Mouse (Mus musculus) kidney, postnatal 14 days (tissue): ENCODE data around the gene 1700067K01Rik.
"Not testable (repeated sequence)": the region's sequence is repeated elsewhere in the genome, so short reads cannot be mapped to it uniquely, and the experiment has no call there.

Source experiments
- DNase-seq: peaks from one replicate; pipeline ENCODE4 v3.0.0; 2022; ENCODE audit warnings: mixed read lengths

The 1700067K01Rik gene

DNA sequence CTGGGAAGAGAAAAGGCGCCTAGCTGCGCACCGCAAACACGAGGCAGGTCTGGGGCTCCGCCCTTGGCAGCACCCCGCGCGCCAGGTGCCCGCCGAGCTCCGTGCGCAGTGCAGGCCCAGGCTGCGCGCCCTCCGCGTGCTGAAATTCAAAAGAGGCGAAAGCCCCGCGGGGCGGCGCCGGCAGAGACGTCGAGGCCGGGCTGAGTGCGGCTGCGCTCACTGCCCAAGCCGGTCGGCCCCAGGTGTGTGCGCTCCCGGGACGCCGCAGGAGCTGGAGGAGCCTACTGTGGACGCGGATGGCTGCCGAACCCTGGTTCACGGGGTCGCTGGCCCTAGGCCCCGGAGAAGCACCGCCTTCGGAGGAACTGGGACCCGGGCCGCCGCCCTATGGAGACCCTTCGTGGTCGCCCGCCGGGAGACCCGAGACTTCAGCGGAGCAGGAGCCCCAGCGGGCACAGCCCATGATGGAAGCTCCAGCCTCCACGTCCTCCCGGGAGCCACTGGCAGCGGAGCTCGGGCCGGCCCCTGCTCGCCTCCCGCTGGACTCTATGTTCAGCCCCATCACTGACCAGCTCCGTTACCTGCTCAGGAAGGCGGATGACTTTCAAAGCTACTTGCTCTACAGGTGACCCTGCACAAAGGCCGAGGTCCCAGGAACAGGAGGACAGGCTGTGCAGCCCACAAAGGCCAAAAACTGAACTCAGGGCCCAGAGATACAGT, at the start of gene 1700067K01Rik:
1700067K01Rik (plus strand) TSS at position 222 of the 720 bp plus-strand sequence.
- no peak for DNase-seq

DNA sequence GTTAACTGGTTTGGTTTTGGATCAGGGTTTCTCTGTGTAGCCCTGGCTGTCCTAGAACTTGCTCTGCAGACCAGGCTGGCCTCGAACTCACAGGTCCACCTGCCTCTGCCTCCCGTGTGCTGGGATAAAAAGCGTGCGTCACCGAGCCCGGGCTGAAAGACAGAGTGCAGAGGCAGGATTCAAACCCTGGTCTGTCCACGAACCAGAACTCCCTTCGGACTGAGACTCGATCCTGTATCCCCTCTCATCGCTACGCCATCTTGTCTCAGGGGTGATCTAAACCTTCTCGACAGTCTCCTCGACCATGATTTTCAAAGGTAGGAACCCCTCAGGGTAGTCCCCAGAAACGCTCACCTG, 46.6 kb upstream of the 1700067K01Rik start:
- DNase-seq = no peak

DNA sequence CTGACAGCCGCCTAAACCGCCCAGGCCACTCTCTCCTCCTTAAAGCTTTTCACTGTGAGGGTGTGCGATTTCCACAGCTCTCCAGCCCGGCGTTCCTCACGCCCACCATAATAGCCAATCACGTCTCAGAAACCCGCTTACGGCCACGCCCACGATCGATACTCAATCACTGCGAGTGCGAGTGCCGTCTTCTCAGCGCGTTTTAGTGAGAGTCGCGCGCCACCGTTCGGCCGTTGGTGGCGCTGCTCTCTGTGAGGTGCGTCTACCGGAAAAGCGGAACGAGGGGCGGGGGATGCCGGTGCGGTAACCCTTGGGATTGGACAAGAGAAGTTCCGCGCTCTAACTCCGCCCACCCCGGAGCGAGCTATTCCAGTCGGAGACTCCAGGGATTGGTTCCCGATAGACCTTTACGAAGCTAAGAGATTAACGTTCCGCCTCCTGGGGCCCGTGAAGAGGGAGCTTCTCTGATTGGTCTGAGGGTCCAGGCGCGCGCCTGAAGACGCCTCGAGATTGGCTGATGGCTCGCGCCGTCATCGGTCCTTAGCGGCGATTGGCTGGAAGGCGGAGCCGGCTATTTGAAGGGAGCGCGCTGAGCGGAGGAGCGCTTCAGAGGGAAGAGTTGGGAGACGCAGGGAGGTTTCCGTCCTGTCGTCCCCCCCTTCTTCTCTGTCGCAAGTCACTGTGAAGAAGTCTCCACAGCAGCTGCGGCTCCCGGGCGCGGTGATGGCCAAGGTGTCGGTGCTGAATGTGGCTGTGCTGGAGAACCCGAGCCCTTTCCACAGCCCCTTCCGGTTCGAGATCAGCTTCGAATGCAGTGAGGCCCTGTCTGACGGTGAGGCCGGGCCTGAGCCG, 46.0 kb upstream of the 1700067K01Rik start, which contains the start of the genes Gm10644 and Asf1b:
Gm10644 (minus strand) TSS at position 100 of the 852 bp plus-strand sequence.
Asf1b (plus strand) TSS at position 402 of the 852 bp plus-strand sequence.
- peak; percentile 100 for DNase-seq

DNA sequence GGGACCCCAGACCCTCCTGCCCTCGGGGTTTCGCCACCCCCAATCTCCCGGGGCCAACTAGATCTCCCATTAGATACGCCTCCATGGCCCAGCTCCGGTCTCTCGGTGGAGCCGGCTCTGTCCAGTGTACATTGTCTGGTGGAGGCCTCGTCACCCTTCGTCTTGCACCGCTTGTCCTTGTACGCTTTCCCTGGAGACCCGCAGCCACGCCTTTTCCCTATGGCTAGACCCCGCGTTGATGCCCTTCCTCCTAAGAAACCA, 45.4 kb upstream of the 1700067K01Rik start:
- DNase-seq = no peak

DNA sequence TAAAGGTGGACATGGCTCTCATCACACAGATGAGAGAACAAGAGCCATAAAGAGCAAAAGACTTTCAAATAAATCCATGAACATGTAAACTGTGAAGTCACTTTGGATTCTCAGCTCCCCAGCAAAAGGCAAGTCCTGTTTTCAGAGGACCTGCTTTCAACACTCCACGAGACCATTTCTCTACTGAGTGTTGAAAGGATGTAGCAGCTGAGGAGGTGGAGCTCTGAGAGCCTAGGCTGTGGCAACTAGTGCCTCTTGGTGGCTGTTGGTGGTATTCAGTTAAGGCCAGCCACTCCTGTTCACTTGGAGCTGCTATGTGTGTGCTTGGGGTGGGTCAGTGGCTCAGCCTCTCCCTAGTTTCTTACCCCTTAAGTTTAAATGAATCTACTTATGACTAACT, 44.5 kb upstream of the 1700067K01Rik start:
- DNase-seq = no peak

DNA sequence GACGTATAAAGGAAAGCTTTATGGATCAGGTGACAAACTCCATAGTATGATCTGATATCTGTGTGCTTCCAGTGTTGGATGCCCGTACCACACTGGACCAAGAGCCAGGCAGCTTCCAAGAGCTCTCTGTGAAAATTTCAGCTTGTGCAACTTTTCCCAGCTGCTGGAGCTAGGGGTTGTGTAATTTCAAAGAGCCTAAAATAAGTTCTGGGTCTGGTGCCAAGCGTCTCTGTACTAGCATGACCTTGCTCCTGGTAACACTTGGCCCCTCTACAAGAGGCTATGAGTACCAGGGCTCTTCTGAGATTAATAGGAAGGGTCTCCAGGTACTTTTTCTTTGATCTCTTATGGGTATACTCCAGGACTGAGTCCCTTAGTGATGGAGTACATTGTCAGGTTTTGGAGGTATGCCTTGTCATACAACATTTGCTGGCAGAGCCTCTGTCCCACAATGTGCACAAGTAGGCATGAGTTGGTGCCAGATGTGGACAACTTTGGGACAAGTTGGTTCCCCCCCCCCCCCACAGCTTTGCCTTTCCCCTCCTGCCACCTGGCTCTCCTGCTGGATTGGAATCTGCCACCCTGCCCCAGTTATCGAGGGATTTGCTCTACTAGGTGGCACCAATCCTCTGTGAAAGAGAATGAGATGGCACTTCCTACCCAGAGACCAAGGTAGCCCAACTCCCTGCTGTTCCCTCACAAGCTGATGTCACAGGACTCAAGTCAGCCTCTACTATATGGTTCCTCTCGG, 37.1 kb upstream of the 1700067K01Rik start:
- DNase-seq = no peak

DNA sequence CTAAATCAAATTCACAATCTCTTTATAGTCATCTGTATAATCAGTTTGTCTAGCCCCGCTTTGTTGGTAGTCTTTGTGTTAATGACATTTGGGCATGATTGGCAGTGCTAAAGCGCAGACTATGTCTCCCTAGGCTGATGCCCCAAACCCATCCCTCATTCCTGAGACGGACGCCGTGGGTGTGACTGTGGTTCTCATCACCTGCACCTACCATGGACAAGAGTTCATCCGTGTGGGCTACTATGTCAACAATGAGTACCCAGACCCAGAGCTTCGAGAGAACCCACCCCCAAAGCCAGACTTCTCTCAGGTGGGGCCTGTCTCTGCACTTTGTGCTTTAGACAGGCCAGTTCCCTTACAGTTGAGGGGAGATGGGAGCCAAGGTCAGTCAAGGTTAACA, 33.6 kb upstream of the 1700067K01Rik start:
- no peak for DNase-seq

DNA sequence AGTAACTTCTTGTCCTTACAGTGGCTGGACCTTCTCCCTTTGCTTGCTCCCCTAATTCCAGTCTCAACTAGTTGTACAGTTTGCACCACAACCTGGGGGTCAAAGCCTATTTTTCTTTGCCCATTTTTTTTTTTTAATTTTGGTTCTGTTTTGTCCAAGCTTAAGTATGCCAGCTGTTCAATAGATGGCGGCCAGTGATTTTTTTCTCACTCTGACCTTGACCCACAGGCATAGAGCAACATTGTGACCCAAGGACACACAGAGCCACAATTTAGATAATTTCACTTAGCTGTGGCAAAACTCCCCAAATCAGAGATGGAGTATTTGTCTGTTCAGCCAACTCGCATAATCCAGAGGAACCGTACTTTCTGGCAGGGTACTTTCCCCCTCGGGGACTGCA, 30.2 kb upstream of the 1700067K01Rik start:
- no peak for DNase-seq

DNA sequence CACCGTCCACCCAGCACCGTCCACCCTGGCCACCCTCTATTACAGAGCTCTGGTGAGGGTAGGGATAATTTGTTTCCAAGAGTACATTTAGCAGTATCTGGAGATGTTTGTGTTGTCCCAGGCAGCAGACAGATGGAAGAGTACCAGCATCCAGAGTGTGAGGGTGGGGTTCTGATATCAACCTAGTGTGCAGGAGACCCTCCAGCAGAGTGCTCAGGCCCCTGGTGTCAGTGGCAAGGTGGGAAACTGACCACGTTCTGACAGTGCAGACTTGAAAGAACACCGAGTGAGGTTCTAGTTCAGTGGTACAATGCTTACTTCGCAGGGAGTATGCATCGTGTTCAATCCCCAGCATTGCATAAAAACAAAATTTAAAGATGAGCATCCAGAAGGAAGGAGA, 29.6 kb upstream of the 1700067K01Rik start:
- DNase-seq = no peak

DNA sequence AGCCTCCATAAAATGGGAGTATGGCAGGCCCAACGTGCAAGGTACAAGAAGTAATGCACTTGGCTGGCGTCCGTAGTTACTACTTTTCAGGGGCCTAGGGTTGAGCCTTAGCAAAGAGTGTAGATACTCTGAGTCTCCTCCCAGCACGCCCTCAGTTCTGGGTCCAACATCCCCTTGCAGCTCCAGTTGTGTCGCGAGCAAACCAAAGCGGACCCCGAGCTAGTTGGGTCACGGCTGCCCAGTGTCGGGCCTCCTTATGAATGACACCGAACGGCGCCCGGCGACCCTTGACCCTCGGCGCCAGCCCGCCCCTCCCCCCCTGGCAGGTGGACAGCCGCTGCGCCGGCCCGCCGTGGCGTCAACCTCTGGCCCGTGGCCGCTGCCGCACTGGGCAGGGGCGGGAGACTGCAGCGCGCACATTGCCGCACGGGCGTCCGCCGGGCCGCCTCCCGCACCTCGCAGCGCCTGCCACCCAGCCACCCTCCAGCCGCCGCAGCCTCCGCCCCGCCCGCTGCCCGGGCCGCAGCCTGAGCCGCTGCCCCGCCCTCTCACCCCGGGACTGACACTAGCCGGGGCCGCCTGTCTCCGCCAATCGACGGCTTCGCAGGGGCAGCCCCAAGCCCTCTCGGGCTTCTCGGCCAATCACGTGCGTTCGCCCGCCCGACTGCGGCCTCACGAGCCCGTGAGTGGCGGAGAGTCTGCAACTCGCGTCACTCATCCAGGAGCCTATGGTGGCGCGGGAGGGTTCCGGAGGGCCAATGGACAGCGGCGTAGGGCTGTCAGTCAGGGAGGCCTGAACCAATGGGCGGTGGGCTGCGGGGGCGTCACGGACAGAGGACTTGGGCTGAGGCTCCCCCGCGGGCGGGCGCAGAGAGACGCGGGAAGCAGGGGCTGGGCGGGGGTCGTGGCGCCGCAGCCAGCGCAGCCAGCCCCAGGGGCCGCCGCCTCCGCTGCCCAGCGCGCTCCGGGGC, 28.9 kb upstream of the 1700067K01Rik start, which contains the start of gene Prkaca:
Prkaca (plus strand) TSS at position 844 of the 971 bp plus-strand sequence.
- DNase-seq = peak; percentile 99

DNA sequence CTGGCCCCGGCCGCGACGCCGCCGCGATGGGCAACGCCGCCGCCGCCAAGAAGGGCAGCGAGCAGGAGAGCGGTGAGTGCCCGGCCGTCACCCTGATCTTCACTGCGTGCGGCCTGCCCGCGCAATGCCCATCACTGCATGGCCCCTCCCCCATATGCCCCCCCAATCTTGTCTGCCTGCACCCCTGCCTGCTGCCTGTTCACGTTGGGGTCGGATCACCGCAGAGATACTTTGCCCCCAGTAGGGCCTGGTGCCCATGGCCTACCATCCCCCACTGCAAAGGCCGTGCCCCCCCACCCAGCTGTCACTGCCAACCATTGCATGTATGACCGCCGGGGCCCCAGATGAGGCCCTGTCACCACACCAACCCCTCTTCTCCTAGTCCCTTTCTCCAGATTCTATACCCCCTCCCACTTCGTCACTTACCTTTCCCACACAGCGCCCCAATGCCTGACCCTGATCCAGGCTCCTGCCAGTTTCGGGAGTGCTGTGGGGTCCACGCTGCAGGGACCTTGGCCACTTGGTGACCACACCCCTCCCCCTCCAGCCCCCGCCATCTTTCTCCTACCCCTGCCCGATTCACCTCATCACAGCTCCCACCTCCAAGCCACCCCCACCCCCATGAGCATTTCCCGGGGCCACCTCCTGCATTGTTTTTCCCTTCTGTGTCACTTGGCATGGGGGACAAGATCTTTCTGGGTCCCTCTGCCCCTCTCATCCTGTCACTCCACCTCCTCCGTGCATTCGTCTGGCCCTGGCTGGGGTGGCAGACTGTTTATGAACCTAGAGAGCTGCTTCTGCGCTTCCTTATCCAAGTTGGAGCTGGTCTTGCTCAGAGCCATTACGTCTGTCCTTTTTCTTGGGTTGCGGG, 27.9 kb upstream of the 1700067K01Rik start:
- DNase-seq = peak; percentile 26

DNA sequence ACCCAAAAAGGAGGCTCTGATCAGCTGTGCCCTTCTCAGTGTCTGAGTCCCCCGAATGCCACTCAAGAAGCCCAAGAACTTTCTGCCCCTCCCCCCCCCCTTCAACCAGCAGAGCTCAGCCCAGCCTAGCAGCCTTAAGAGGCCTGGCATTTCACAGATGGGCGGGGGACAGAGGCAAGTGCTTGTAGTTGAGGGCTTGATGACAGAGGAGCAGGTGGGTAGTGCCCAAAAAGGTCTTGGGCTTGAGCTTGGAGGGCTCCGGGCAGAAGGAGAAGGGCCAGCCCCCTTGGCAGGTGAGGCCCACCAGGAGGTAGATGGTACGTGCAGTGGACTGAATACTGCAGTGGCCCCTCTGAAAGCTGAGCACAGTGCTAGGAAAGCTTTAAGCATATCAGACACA, 26.8 kb upstream of the 1700067K01Rik start:
- DNase-seq = no peak

DNA sequence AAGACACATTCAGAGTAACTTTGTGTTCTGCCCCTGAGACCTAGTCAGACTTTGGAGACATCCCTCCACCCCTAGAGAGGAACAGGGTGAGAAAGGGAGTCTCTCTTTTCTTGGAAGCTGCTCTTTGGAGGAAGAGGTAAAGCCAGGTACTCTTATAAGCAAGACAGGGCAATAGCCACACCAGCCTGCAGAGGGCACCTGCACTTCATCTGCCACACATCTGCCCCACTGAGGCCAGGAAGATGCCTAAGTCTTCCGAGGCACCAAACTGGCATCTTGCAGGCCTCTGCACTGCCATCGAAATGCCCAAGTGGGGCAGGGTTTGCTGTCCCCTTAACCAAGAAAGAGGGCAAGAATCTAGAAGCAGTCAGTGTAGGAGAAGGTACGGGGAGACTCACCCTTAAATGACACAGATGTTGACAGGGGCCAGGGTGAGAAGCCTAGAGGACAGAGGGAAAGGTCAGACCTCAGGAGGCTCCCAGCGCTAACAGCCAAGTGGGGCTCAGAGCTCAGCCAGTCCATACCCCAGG, 25.1 kb upstream of the 1700067K01Rik start:
- DNase-seq = no peak

DNA sequence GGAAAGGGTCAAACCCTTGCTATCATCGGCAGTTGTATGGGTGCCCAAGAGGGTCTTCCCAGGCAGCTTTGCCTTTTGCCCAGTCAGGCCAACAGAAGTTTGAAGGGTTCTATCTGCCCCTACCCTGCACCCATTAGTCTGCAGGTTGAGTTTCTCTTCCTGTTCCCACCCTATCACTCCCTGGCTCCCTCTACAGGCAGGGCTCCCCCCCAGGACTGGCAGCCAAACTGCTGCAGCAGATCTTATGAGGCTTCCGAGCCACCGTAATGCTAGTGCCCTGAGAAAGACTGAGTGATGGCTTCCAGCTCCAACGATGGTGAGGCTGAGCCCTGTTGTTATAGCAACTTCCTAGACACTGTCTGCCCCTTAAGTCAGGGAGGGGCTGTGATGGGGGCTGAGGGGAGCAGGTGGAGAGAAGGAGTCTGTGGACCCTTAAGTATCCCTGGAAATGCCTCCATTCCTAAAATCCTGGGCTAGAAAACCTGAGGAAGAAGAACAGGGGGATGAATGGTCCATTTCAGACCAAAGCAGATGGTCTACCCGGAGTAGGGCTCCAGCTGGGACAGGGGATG, 24.4 kb upstream of the 1700067K01Rik start:
- no peak for DNase-seq

DNA sequence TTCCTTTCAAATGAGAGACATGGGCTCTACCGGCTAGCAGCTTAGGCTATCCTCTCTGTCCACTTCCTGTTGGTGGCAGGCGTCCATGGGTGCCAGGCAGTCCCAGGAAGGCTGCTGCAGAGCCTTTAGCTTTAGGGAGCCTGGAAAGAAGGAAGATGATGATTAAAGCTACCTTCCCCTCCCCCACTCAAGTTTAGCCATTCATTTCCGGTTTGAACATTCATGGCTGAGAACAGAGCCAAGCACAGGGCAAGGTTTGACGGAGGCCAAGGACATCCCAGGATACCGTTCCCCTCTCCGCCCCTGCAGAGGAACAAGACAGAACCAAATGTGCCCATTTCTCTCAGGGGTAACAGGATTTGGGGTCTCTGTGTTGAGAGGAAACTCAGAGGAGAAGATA, 23.7 kb upstream of the 1700067K01Rik start:
- DNase-seq = peak; percentile 50

DNA sequence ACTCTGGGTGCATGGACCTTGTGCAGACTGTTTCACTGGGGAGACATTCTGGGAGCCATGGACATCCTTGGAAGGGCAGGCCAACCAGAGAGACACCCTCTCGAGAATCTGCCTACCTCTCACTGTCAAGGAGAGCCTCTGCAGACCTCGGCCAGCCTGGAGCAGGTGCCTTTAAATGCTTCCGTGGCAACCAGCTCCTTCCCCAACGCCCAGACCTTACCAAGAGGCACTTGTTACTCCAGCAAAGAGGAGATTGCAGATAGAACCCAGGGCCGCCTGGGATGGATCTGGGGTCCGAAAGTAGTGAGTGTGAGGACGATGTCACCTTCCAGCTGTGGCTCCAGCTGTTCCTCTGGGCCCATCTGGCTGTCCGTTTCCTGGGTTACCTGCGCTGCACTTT, 23.1 kb upstream of the 1700067K01Rik start:
- DNase-seq = no peak

DNA sequence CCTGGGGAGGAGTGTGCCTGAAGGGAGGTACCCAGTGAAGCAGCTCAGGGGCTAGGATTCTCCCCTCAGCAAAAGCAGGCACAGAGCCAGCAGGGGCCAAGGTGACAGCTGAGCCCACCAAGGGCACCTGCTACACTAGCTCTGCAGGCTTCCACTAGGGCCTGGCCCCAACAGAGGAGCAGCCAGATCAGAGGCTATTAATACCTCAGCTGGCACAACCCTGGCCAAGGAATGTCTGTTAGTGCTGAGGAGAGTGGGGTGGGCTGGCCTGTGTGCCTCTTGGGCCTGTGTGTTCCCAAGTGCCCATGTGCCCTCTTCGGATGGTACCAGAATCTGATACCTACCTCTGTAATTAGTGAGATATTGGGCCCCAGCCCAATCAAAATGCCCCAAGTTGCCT, 21.1 kb upstream of the 1700067K01Rik start:
- DNase-seq = no peak

DNA sequence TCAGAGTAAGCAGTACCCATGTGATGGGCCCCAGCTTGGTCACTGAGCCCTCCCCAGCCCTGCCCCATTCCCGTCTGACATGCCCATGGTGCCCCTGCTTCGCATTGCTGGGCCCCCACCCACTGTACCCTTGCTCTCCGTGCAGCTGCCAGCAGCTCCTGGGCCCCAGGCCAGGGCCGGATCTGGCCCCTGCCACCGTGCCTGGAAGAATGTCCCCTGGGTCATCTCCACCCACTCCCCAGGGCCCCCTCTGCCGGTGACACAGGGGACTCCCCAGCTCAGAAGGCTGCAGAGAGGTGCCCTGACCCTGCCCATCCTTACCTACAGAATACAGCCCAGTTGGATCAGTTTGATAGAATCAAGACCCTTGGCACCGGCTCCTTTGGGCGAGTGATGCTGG, 20.5 kb upstream of the 1700067K01Rik start:
- no peak for DNase-seq

DNA sequence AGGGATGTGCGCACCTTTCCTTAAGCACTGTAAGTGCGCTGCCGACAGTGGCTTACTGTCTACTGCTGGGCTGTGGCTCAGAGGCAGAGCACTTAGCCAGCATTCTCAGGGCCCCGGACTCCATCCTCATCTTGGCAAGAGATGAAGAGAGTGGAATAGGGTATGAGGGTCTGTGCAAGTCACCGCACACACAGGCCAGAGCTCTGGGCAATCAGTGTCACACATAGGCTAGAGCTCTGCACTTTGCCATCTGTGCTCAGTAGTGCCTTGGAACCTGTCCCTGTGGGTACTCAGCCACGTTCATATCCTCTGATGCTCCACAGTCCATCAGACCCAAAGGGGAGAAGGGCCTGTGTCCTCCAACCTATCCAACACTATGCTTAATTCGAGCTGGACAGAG, 19.8 kb upstream of the 1700067K01Rik start:
- DNase-seq = no peak

DNA sequence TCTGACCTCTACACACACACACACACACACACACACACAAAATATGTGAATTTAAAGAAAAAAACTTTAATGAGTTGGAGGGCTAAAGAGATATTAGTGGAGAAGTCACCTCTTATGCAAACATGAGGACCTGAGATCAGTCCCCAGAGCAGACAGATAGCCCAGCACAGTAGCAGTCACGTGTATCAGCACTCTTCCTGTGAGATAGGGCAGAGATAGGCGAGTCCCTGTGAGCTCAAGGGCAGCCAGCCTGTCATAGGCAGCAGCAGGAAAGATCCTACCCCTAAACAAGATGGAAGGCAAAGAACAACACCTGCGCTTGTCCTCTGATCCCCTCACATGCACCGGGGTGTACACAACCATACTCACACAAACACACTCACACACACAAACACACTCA, 18.9 kb upstream of the 1700067K01Rik start:
- no peak for DNase-seq

DNA sequence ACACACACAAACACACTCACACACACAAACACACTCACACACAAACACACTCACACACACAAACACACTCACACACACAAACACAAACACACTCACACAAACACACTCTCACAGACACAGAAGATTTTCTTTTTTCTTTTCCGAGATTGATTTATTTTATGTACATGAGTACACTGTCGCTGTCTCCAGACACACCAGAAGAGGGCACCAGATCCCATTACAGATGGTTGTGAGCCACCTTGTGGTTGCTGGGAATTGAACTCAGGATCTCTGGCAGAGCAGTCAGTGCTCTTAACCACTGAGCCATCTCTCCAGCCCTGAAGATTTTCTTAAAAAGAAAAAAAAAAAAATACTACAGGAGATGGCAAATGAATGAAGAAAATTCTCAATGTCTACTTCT, 18.1 kb upstream of the 1700067K01Rik start:
- not testable (repeated sequence) for DNase-seq
